Mouse (Mus musculus): Measurements from ENCODE around the gene Mfsd11. TPM values are rescaled to one million over a fixed set of nuclear protein-coding genes. Genes with fewer than 3 reads are reported as not detected.
"Not testable (repeated sequence)": the region's sequence is repeated elsewhere in the genome, so short reads cannot be mapped to it uniquely, and the experiment has no call there.

The Mfsd11 gene
- polyA plus RNA-seq, 1 experiment: 33.0 TPM

DNA sequence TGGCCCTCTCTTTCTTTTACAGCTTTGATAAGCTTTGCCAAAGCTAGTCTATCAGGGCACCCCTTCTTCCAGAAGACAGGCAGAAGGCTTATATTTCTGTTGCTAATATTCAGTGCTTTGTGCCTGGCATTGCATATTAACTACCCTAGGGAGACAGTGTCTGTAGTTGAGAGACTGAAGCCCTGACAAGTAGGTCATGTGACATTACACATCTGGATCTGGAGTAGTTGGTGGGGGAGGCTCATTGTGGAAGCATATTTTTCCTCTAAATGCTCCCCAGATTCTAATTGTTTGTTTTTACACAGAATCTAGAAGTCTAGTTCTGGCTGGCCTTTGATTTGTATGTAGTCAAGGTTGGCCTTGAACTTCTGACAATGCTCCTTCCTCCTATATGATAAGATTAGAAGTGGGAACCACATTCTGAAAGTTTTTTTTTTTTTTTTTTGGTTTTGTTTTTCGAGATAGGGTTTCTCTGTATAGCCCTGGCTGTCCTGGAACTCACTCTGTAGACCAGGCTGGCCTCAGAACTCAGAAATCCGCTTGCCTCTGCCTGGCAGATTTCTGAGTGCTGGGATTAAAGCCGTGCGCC, 5.6 kb upstream of the Mfsd11 start:
- Histone ChIP-seq H3K27ac (ENCODE audit: insufficient read depth, low read length) (no peak overlapping the region), H3K27me3 (ENCODE audit: control insufficient read depth, insufficient read depth, low read length) (no peaks in the 10 kb centered on the region), H3K4me3 (replicated peaks; ENCODE audit: insufficient read depth, low read depth, low read length) (no peak overlapping the region), H3K4me1 (ENCODE audit: control insufficient read depth, insufficient read depth, low read length) (no peaks in the 10 kb centered on the region; the same call in 1 of the 2 replicates)
- no peak for DNase-seq
- WGBS: 47% methylated on average over 4 of the region's 4 CpGs
- no peak for TF ChIP-seq POLR2A (IDR thresholded peaks at IDR 0.05; ENCODE audit: borderline replicate concordance, insufficient read depth, low read length)
- TF ChIP-seq CTCF (IDR thresholded peaks at IDR 0.05; ENCODE audit: borderline replicate concordance, insufficient read depth, low read depth, low read length): no peak

DNA sequence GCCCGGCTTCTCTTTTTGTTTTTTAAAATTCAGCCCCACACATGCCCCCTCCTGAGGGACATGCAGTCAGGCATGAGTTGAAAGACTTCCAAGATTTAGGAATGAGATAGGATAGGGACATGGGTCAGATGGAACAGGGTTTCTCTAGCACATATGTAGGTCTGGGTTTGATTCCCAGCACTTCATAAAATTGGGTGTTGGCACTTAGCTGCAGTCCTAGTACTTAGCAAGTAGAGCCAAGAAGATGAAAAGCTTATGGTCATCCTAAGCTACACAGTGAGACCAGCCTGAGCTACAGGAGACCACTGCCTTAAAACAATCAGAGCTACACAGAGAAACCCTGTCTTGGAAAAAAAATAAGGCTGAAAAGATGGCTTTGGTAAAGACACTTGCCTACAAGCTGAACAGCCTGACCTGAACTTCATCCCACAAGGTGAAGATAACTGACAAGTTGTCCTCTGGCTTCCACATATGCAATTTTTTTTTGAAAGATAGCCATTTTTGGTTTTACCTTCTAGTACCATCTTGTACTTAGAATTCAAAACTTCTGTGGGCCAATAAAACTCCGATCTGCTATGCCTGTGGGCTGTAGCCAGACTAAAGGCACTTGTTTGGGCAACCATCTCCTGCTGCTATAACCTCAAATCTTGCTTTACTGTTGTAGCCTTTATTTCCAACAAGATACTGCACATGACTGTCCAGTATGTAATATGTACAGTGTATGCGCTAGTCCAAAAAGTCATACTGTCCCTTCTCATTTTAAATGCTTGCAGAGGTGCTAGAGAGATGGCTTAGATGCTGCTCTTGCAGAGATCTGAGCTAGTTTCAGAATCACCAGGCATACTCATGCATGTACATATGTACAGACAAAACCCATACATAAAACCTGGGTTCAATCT, 4.8 kb upstream of the Mfsd11 start:
- 72% methylated on average over 3 of the region's 3 CpGs for WGBS
- Histone ChIP-seq H3K27me3 (ENCODE audit: control insufficient read depth, insufficient read depth, low read length) (no peaks in the 10 kb centered on the region), H3K4me1 (ENCODE audit: control insufficient read depth, insufficient read depth, low read length) (no peaks in the 10 kb centered on the region), H3K4me3 (replicated peaks; ENCODE audit: insufficient read depth, low read depth, low read length) (no peak overlapping the region), H3K27ac (ENCODE audit: insufficient read depth, low read length) (no peak overlapping the region)
- TF ChIP-seq POLR2A (IDR thresholded peaks at IDR 0.05; ENCODE audit: borderline replicate concordance, insufficient read depth, low read length): no peak
- TF ChIP-seq CTCF (IDR thresholded peaks at IDR 0.05; ENCODE audit: borderline replicate concordance, insufficient read depth, low read depth, low read length): no peak
- no peak for DNase-seq

DNA sequence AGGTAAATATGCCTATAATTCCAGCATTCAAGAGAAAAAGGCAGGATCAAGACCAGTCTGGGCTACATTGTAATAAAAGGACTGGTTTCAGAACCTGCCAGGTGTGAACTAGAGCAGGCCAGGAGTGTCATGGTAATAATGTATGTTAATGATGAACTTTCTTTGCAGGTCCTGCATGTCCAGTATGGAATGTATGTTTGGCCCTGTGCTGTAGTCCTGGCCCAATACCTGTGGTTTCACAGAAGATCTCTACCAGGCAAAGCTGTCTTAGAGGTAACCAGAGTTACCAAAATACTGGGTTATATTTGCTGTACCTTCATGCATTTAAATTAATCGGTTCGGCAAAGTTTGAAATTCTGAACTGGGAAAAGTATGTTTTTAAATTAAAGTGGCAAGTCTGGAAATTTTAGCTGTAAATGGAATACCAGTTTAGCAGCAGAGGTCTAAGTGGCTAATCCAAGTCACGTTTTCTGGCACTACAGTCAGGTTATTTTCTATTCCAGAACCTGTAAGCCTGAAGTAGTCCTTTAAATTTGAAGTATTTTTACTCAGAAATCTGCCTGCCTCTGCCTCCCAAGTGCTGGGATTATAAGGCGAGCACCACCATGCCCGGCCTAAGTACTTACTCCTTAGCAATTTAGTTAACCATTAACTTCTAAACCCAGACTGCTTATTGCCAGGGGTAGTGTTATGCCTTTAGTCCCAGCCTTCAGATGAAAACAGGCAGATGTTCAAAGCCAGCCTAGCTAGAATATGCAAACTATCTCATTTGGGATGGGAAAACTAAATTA, 4.0 kb upstream of the Mfsd11 start:
- no peak overlapping the region for H3K4me3 ChIP-seq (replicated peaks; ENCODE audit: insufficient read depth, low read depth, low read length)
- 80% methylated on average over 5 of the region's 5 CpGs for WGBS
- no peaks in the 10 kb centered on the region for H3K27me3 ChIP-seq (ENCODE audit: control insufficient read depth, insufficient read depth, low read length)
- no peak for TF ChIP-seq CTCF (IDR thresholded peaks at IDR 0.05; ENCODE audit: borderline replicate concordance, insufficient read depth, low read depth, low read length)
- no peak for TF ChIP-seq POLR2A (IDR thresholded peaks at IDR 0.05; ENCODE audit: borderline replicate concordance, insufficient read depth, low read length)
- DNase-seq: no peak
- H3K27ac ChIP-seq (ENCODE audit: insufficient read depth, low read length): no peak overlapping the region
- no peaks in the 10 kb centered on the region for H3K4me1 ChIP-seq (ENCODE audit: control insufficient read depth, insufficient read depth, low read length)

DNA sequence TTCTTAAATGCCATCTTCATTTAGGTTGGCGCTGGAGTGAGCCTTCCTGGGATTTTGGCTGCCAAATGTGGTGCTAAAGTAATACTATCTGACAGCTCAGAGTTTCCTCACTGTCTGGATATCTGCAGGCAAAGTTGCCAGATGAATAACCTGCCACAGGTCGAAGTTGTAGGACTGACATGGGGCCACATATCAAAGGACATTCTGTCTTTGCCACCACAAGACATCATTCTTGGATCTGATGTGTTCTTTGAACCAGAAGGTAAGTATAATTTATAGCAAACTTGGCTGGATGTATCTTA, 3.4 kb upstream of the Mfsd11 start:
- 38% methylated on average over 2 of the region's 2 CpGs for WGBS

DNA sequence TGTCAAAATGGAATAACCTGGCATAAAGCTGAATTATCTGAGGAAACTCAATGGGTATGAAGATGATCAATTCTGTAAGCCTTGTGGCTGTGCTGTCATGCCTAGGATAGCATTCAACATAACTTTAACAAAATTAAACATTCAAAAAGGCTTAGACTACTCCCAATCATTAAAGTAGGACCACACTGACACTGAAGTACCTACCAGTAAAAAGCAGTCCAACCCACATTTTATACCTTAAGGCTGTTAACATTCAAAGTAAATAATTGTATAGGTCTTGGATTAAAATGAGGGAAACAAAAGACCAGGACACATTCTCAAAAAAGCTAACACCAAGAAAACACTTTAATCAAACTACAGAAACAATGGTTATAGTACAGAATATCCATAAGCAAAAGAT, 2.7 kb upstream of the Mfsd11 start:
- Histone ChIP-seq H3K27me3 (ENCODE audit: control insufficient read depth, insufficient read depth, low read length) (no peaks in the 10 kb centered on the region), H3K4me1 (ENCODE audit: control insufficient read depth, insufficient read depth, low read length) (no peaks in the 10 kb centered on the region; the same call in 1 of the 2 replicates), H3K4me3 (replicated peaks; ENCODE audit: insufficient read depth, low read depth, low read length) (no peak overlapping the region), H3K27ac (ENCODE audit: insufficient read depth, low read length) (no peak overlapping the region)
- TF ChIP-seq POLR2A (IDR thresholded peaks at IDR 0.05; ENCODE audit: borderline replicate concordance, insufficient read depth, low read length) (no peak), CTCF (IDR thresholded peaks at IDR 0.05; ENCODE audit: borderline replicate concordance, insufficient read depth, low read depth, low read length) (no peak)
- DNase-seq: no peak

More for the DNA sequence above, 3.4 kb upstream of the Mfsd11 start:
- not testable (repeated sequence) for H3K4me3 ChIP-seq (replicated peaks; ENCODE audit: insufficient read depth, low read depth, low read length); H3K4me1 ChIP-seq (ENCODE audit: control insufficient read depth, insufficient read depth, low read length); H3K27me3 ChIP-seq (ENCODE audit: control insufficient read depth, insufficient read depth, low read length); DNase-seq; H3K27ac ChIP-seq (ENCODE audit: insufficient read depth, low read length)

DNA sequence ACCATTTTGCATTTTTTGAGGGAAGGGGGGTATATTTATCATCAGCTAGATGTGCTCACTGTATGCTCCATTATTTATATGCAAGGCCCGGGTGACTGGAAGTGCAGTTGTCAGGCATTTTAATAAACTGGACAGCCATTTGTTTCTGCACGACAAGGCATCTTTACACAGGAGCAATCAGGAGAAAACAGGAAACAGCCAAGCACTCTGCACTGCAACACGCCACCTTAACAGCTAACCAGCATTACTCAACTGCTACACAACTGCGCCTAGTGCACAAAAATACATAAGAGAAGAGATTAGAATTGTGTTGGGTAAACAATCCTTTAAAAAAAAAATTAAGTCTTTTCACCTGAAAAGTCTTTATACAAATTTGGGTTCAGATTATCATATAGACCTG, 2.2 kb upstream of the Mfsd11 start:
- Histone ChIP-seq H3K4me3 (replicated peaks; ENCODE audit: insufficient read depth, low read depth, low read length) (no peak overlapping the region), H3K27ac (ENCODE audit: insufficient read depth, low read length) (no peak overlapping the region), H3K4me1 (ENCODE audit: control insufficient read depth, insufficient read depth, low read length) (no peaks in the 10 kb centered on the region; the same call in 1 of the 2 replicates), H3K27me3 (ENCODE audit: control insufficient read depth, insufficient read depth, low read length) (no peaks in the 10 kb centered on the region)
- 27% methylated on average over 4 of the region's 4 CpGs for WGBS
- DNase-seq: no peak
- TF ChIP-seq POLR2A (IDR thresholded peaks at IDR 0.05; ENCODE audit: borderline replicate concordance, insufficient read depth, low read length): no peak
- no peak for TF ChIP-seq CTCF (IDR thresholded peaks at IDR 0.05; ENCODE audit: borderline replicate concordance, insufficient read depth, low read depth, low read length)

DNA sequence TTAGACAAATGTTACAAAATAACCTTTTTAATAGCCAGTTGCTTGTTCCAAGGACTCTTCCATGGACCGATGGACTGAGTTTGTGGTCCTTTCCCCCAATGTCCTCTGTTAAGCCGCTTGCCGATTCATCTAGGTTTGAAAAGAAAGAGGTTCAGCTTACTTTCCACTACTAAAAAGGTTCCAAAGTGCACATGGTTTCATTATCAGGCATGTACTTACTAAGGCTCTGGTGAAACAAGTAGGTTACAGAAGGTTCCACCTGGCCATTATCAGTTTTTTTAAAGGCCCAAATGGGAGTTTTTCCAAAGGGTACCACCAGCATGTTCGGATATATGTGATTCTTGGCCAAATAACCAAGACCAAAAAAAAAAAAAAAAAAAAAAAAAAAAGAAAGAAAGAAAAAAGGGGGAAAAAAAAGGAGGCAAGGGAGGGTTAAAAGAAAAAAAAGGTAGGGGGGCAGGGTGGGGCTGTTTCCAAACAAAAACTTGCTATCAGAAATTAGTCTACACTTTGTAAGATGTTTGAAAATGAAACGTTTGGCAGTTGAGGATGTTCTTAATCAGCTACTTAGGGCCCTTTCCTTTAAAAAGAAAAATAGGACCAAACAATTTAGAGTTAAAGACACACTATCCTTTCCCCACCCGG, 1.3 kb upstream of the Mfsd11 start:
- no peaks in the 10 kb centered on the region; the same call in 1 of the 2 replicates for H3K4me1 ChIP-seq (ENCODE audit: control insufficient read depth, insufficient read depth, low read length)
- no peak overlapping the region for H3K27ac ChIP-seq (ENCODE audit: insufficient read depth, low read length)
- 10% methylated on average over 6 of the region's 6 CpGs for WGBS
- H3K4me3 ChIP-seq (replicated peaks; ENCODE audit: insufficient read depth, low read depth, low read length): no peak overlapping the region
- DNase-seq: no peak
- TF ChIP-seq CTCF (IDR thresholded peaks at IDR 0.05; ENCODE audit: borderline replicate concordance, insufficient read depth, low read depth, low read length): no peak
- TF ChIP-seq POLR2A (IDR thresholded peaks at IDR 0.05; ENCODE audit: borderline replicate concordance, insufficient read depth, low read length): no peak
- no peaks in the 10 kb centered on the region for H3K27me3 ChIP-seq (ENCODE audit: control insufficient read depth, insufficient read depth, low read length)
